Mouse (Mus musculus) urinary bladder, postnatal 25 days (tissue): Measurements from ENCODE around the gene Cd37.
A peak's percentile ranks its signal among the peaks of the same experiment; 100 is the strongest.

ENCODE experiments used
- DNase-seq: peaks from one replicate; pipeline ENCODE4 v3.0.0; 2022; ENCODE audit warnings: low spot score

Gene Cd37

DNA sequence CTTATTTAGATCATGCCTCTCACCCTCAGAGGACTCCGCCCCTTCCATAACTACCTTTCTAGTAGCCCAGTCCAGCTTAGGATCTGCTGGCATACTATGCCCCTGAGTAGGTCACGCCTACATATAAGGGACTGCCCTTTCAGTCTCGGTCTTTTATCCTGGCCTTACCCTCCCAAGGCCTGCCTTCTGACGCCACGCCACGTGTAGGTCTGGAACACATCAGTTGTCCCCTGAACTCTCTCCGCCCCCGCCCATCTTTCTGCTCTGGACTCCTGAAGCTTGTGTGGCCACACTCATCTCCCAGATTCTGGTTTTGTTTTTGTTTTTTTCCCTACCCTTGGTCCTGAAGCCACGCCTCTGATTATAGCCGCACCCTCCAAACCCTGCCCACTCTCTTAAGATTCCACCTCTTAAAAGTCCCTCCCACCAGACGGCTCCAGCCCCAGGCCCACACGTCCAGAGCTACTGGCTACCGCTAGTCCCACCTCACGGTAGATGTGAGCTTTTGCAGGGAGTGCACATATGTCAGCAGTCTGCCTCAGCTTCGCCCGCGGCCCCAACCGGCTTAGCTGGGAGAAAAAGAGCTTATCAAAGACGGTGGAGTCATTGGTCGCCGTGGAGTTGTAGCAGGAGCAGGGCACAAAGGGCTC lies 3.9 kb downstream of the Cd37 start:
- no peak for DNase-seq

DNA sequence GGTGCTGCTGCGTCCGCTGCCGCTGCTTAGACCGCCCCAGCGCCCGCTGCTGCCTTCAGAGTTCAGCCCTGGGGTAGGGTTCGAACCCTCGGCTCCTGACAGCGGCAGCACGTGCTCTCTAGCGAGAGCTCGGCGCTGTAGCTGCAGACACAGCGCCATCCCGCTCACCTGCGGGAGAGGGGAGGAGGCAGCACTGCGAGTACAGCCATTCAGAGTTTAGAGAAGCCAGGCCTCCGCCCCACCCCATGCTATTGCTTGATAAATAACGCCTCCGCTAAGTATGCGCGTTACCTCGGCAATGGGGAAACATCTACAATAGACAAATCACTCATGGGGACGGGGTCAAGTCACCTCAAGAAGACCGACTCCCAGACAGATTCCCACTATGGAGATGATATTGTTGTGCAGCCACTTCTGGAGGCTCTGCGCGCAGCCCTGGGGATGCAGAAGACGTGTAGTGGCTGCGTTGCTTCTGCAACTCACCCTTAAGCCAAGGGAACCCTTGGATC lies 4.5 kb downstream of the Cd37 start:
- DNase-seq = no peak

DNA sequence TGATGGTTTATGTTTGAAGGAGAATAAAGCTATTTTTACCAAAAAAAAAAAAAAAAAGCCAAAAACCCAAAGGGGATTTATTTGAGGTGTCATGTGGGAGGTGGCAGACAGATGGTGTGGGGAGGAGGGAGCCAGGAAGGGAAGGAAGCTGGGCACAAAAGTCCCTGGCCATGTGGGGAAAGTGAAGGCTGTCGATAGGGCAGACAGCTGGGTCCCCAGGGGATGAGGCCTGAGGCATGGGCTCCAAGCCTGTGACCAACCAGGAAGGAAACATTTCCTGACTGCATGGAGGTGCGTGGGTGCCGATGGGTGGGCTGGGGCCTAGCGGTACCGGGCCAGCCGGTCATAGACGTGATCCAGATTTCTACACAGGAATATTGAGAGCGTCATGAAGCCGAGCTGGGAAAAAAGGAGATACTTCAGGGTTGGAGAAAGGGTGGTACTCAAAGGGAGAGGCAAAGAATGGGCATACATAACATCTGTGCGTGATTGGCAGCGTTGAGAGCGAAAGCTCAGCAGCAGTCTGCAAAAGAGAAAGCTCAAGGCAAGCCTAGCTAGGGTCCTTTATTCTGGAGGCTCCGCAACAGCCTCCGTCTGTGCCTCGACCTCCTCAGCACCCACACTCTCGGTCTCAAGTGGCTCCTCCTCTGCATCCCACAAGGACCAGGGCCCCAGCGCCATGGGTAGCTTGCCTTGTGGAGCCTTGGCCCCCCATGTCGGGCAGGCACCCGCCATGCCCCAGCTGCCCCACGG lies 5.2 kb downstream of the Cd37 start:
- DNase-seq = no peak

DNA sequence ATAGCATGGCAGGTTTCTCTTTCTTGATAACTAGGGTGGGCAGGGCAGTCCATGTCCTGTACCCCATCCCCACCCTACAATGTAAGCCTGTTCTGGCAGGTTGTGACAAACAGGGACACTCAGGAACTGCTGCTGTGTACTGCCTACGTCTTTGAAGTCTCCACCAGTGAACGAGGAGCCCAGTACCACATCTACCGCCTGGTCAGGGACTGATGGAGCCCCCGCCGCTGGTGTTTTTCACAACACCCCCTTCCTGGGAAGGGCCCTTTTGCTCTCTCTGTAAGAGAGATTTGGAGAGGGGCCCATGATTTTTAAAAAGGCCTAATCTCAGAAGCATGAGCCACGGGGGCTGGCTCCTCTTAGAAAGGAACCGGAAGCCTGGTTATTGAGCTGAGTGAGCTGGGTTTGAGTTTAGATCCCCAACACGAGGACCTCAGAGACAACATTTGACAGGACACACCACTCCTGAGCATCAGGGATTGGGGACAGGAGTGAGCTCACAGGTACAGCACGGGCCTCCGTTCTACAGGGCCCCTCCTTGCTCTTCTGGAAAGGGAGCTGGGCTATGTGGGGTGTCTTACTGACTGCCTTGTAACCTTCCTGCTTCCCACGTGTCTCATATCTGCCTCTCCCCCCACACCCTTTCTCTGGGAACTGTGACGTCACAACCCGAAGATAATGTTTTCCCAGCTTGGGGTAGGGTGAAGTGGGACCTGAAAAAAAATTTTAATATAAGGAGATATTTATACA lies 6.0 kb downstream of the Cd37 start:
- DNase-seq = no peak

DNA sequence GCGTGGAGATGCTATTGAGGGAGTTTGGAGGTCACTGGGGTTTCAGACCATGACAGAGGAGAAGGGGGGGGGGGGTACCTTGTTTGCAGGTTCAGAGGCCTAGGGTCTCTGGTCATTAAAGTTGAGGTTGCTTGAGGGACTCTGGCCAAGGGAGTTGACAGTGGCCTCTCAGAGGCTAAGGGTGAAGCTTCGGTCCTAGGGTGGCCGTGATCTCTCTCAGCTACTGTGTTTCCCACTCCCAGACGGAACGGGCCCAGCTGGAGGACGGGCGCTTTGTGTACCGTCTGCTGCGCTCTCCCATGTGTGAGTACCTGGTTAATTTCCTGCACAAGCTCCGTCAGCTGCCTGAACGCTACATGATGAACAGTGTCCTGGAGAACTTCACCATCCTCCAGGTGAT lies 7.0 kb downstream of the Cd37 start:
- DNase-seq = no peak

DNA sequence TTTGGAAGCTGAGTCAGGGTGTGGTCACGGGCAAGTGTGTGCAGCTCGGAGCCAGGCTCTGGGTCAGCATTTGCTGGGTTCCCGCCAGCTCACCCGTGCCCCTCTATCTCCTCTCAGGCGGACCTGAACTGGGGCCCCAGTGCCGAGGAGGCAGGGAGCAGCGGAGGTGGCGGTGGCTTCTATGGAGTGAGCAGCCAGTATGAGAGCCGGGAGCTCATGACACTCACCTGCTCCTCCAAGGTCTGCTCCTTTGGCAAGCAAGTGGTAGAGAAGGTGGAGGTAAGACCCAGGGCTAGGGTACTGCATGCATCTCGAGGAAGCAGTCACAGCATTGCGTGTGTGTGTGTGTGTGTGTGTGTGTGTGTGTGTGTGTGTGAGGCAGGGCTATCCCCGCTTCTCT lies 7.7 kb downstream of the Cd37 start:
- no peak for DNase-seq

DNA sequence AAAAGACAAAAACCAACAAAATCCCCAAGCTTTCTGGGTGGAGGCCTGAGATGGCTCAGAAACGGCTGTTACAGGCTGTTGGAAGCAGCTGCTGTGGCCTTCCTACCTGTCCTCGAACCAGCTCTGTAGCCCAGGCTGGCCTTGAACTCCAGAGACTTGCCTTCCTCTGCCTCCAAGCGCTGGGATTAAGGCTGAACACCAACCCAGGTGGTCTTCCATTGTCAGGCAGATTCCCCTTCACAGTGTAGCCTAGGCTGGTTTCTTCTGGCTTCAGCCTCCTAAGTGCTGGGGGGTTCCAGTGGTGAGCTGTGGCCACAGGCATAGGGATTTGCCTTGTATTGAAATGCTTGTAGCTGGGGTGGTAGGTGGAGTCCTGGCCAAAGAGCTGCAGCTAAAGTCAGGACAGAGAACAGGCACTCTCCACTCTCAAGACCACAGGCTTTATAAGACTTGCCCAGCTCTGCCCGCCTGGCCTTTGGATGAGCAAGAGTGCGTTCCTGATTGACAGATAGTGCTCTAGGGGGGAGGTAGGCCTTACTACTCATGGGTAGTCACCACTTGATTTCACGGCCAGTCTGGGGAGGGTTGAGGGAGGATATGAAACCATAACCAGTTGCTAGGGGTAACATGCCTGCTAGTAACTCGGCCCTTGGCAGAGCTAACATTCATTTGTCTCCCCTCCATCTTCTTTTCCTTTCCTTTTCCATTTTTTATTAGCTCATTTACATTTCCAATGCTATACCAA lies 9.3 kb downstream of the Cd37 start:
- no peak for DNase-seq

DNA sequence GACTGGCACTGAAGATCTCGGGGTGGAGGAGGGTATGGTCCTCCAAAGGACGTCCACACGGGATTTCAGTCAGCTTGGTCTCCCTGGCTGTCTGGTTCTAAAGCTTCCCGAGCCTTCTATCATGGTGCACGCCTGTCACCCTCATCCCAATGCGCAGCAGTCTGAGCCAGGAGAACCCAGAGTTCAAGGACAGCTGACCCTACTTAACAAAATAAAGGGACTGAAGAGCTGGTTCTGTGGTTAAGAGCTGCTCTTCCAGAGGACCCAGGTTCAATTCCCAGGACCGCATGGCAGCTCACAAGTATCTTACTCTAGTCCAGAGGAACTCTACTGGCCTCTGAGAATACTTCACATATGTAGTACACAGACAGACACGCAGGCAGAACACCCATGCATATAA lies 9.9 kb downstream of the Cd37 start:
- DNase-seq = no peak

DNA sequence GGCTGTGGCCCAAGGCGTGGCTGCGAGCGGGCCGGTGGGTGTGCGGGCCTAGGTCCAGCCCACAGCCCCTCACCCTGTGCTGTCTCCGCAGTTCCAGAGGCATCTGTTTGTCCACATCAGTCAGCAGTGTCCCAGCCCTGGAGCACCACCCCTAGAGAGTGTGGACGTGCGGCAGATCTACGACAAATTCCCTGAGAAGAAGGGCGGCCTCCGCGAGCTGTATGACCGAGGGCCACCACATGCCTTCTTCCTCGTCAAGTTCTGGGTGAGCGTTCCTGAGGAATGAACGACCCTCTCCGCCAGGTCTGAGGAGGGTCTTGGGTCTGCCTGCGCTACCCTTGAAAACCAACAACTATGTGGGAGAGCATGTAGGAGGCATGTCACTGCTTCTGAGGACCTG lies 10.4 kb downstream of the Cd37 start:
- DNase-seq = no peak

DNA sequence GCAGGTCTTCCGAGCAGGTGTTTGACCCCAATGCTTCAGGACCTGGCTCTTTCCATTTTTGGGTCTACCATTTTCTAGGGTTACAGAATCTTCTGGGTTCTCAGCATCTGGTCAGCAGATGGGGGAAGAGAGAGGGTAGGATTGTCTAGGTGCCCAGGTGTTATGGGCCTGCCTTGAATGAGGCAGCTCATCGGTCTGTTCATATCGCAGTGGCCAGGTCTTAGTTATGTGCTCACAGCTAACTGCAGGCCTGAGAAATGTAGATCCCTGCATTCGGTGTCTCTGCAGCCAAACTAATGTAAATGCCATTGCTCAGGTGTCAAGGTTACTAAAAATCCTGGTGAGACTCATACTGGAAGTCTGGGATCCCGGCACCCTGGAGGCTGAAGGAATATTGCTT lies 12.5 kb downstream of the Cd37 start:
- no peak for DNase-seq

DNA sequence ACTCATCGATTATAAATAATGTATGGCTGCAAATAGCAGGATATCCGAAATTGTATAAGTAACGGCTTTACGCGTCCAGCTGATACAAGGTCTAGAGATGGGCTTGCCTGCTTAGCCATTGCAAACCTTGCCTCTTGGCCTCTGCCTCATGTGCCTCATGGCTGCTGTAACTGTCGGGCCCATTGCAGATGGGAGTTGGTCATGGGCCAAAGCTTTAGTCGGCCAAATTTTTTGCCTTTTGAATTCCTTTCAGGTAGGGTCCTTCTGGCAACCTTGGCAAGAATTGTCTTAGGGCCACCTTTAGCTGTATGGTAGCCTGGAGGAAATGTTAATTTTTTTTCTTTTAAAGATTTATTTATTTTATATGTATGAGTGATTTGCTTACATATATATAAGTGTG lies 14.1 kb downstream of the Cd37 start:
- no peak for DNase-seq

DNA sequence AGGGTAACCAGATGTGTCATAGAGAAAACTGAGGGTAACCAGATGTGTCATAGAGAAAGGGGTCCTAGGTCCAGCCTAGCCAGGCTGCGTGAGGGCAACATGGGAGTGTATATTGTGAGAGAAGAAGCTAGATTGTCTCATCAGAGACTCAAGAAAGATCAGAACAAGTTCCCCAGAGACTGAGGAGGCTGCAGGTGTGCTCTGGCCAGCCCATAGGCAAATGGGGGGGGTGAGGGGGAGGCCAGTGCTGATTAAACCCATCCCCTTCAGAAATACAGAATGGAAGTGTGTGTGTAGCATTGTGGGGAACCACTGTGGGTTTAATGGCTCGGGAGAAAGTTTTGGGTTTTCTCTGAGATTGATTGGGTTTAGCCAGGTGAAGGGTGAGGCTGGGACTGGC lies 17.2 kb downstream of the Cd37 start:
- DNase-seq = no peak

DNA sequence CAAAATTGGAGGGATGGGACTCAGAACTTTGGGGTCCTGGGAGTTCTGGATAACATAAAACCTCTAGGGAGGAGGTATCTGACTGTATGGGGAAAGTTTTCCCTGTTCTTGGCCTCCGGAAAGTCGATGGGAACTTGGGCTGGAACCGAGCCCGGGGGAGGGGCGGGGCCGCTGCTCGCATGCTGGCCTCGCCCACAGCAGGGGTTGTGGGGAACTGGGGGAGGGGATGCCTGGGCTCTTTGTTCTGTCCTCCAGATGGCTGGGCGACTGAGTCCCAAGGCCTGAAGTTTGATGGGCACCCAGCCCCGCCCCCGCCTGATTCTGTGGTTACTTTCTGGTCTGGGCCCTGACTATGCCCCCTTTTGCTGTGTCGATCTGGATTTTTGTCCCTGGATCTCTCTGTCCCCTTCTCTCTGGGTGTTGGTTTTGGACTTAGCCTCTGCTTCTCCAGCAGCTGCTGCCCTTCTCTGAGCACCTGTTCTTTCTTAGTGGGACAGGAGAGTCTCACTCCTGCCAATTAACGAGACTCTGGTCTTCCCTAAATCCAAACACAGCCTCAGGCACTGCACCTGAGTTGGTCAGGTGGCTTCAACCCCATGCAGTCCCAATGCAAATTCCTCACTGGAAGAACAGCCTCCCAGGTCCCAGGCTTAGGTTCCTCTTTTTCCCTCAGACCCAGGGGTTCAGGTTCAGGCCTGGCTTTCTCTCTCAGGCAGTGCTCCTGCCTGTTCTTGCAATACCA lies 22.3 kb downstream of the Cd37 start:
- DNase-seq = peak; percentile 46

DNA sequence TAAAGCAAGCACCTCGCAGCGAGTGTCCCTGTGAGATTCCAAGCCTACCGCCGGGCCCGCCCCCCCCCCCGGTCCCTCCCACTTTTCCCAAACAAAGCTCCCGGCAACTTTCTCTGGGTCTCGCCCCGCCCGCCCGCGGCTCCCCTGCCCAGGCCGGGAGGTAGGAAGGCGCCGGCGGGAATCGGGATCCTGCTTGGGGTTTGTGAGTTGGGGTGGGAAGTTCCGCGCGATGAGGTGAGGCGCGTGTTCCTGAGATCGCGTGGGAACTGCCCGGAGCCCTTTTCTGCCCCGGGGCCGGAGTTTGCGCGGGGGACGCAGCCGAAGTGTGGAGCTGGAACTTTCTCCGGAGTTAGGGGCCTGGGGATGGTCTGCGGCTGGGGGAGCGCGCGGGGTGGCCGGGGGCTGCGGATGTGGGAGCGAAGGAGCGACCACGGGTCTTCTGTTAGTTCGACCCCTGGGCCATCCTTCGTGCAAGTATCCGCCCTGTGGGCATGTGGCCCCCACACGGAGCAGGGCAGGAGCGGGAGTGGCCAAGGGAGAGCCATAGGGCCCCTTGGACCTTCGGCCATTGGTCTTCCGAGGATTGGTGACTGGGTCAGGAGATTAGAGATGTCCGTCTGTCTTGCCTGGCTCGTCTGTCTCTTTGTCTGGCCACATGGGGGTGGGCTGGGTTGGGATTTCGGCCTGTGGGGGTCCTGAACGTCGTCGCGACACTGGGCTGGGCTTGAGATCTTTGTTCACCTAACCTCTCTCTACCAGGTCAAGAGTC lies 23.1 kb downstream of the Cd37 start, which contains the start of gene Tead2:
TSS of gene Tead2 (plus strand) at position 81 of the 769 bp plus-strand sequence.
- DNase-seq = peak; percentile 28

DNA sequence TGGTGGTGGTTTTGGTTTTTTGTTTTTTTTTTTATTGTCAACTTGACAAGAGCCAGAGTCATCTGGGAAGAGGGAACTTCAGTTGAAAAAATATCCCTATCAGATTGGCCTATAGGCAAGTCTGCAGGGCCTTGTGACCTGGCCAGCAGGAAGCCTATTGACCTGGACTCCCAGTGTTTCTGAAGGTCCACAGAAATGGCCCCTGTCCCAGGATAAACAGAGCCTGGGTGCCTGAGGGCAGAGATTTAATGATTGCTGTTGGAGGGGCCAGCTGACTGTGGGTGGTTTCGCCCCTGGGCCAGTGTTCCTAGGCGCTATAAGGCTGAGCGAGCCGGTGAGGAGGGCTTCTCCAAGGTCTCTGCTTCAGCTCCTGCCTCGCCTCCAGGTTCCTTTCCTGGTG lies 25.2 kb downstream of the Cd37 start:
- no peak for DNase-seq

DNA sequence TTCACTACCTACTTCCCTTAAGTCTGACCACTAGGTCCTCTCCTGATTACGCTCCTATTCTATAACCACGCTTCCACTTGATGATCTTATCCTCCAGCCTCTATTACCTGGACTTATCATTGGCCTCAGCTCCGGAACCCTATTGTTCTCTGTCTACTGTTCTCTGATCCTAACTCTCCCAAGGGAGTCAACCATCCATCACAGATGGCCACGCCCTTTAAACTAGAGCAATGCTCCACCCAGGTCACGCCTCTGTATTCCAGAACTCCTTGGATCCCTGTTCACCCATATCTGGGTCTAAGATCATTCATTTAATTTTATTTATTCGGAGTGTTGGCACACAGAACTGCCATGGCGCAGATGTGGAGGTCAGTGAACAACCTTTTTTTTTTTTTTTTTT lies 26.6 kb downstream of the Cd37 start:
- no peak for DNase-seq

DNA sequence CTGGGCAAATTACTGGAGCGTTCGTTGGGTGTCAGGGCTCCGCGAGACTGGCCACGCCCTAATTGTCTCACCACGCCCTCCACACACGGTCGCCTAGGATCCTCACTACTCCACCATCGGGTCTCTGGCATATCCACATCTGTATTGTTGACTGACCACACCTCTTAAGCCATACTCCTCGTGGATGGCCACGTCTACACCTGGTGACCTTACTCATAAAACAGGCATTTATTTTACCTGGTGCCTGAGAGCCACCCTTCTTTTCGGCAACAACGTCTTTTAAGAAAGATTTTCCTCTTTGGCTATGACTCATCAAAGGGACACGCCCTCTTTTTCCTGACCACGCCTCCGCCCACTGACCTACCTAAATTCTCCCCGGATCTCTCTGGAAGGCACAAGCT lies 27.1 kb downstream of the Cd37 start, which contains the start of gene Dkkl1:
TSS of gene Dkkl1 (minus strand) at position 297 of the 401 bp plus-strand sequence.
- no peak for DNase-seq

DNA sequence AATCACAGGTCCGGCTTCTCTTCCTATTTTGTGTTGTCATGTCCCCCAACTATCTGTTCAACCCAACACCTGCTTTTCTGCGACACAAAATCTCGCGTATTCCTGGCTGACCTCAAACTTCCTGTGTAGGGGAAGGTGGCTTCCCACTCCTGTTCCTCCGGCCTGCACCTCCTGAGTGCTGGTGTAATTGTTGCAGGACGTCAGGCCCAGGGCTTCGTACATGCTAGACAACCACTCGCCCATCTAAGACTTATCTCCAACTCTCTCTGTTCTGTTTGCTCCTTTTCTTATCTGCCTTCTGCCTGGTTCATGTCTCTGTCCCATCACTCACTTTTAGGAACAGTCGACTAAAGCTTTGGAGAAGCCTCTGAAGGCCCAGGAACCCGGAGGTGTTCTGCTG lies 27.8 kb downstream of the Cd37 start:
- no peak for DNase-seq

DNA sequence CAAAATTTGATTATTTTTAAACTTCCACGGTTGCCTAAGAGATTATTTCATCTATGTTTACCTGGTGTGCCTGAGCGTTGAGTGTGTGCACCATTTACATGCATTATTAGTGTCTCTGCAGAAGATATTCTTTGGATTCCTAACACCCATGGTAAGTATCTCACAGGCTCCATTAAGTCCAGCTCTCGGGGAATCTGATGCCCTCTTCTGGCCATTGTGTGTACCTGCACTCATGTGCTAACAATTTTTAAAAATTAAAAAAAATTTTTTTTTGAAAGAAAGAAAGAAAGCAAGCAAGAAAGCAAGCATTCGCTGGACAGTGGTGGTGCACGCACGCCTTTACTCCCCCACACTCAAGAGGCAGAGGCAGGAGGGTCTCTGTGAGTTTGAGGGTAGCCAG lies 30.7 kb downstream of the Cd37 start:
- no peak for DNase-seq

DNA sequence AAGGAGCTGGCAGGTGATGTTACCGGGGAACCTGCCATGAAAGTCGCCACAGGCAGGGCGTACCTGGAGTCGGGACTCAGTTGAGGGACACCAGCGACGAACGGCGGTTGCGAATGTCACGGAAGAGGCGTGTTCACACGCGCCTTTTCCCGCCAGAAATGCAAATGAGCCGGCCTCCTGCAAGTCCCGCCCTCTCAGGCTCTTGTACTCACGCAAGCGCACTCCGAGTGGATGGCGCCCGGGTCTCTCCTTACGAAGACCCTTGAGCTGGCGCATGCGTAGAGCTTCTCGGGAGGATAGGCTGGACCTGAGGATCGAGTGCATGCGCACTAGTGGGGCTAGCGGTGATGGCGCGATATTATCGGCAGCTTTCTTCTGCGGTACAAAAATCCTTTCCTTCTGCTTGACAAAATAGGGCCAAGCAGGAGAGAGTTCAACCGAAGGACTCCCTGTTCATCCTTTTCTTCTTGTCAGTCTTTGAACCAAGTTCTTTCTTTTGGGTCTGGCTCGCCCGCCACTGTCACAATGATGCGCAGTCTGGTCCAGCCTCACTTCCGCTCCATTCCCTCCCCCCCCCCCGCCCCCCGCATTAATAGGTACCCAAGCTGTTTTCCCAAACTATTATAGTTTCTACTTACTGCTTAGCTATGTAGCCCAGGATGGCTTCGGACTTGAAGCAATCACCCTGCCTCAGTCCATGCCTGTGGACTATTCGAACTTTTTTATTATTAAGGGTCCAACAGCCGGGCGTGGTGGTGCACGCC lies 34.4 kb downstream of the Cd37 start, which contains the start of gene Ccdc155:
TSS of gene Ccdc155 (minus strand) at position 513 of the 764 bp plus-strand sequence.
- peak; percentile 84 for DNase-seq
